Mouse (Mus musculus) hindbrain, embryonic 16.5 days (tissue): Measurements from ENCODE around the gene Smpd2. TPM values are rescaled to one million over a fixed set of nuclear protein-coding genes. Genes with fewer than 3 reads are reported as not detected.

Experiments
- ATAC-seq: fragments of 200-750 bp; cut with Nextera tagmentation; 2 replicates; pipeline ENCODE4 v1.8.0; 2017; ENCODE audit warnings: moderate TSS enrichment, moderate library complexity
- H3K27ac ChIP-seq: fragments of 300-500 bp; sonication (generic); 2 replicates; pipeline ENCODE4 v1.5.1; 2014; ENCODE audit warnings: low read depth, mild to moderate bottlenecking, control low read depth, low read length, moderate library complexity
- H3K27me3 ChIP-seq: fragments of 300-500 bp; sonication (generic); replicated peaks from 2 replicates; pipeline ENCODE4 v1.6.1; 2014; ENCODE audit warnings: low read length; ENCODE audit not compliant: control insufficient read depth, insufficient read depth
- H3K36me3 ChIP-seq: fragments of 300-500 bp; sonication (generic); 2 replicates; pipeline ENCODE4 v1.6.1; 2014; ENCODE audit warnings: mild to moderate bottlenecking, low read length, moderate library complexity, mixed read lengths; ENCODE audit not compliant: control insufficient read depth, insufficient read depth
- H3K4me1 ChIP-seq: fragments of 300-500 bp; sonication (generic); 2 replicates; pipeline ENCODE4 v1.6.1; 2014; ENCODE audit warnings: low read depth, low read length; ENCODE audit not compliant: control insufficient read depth, insufficient read depth
- H3K4me2 ChIP-seq: fragments of 300-500 bp; sonication (generic); 2 replicates; pipeline ENCODE4 v1.6.1; 2014; ENCODE audit warnings: mild to moderate bottlenecking, low read length, control low read depth, moderate library complexity
- H3K4me3 ChIP-seq: fragments of 300-500 bp; sonication (generic); 2 replicates; pipeline ENCODE4 v1.5.1; 2014; ENCODE audit warnings: mild to moderate bottlenecking, low read length, control low read depth, moderate library complexity
- H3K9ac ChIP-seq: fragments of 300-500 bp; sonication (generic); 2 replicates; pipeline ENCODE4 v1.6.1; 2014; ENCODE audit warnings: low read depth, mild to moderate bottlenecking, control low read depth, low read length, moderate library complexity
- H3K9me3 ChIP-seq: fragments of 300-500 bp; sonication (generic); 2 replicates; pipeline ENCODE4 v1.6.1; 2014; ENCODE audit warnings: mild to moderate bottlenecking, low read length, moderate library complexity; ENCODE audit not compliant: control insufficient read depth
- WGBS: fragments of 180-500 bp; shearing (Covaris S2); extraction: QIAGEN DNeasy Blood & Tissue Kit; methylation state at CpG from one replicate; pipeline ENCODE4 v1.1.7; 2014; 5-methylcytosine and 5-hydroxymethylcytosine counted together
- polyA plus RNA-seq: library from polyadenylated mRNA; unstranded; fragments of >200 nt; fragmentation: Nextera tagmentation; extraction: Ambion mirVana; gene quantifications from 2 replicates; pipeline ENCODE4 v1.2.1, GENCODE M21; 2015

The Smpd2 gene
- polyA plus RNA-seq, 1 experiment from 2014 or later = 46.5 TPM

DNA sequence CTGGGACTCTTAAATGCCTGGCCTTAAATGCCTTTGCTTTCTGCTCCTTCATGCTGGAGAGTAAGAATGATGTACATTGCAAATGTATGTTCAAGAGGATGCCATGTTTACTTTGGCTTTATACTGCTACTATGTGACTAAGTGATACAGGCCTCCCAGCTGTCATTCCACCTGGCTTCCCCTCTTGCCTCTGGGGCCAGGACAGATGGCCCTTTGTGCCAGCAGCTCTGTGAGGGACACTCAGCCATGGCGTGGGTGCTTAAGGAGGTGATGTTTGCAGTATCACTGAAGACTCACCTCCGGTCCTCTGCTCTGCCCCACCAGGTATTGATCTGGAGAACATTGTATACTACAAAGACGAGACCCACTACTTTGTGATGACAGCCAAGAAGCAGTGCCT lies 10.2 kb downstream of the Smpd2 start:
- ATAC-seq = no peak
- peaks cover 19% of the 10 kb centered on the region for H3K4me1 ChIP-seq
- no peak overlapping the region for H3K27ac ChIP-seq
- H3K4me2 ChIP-seq = no peak overlapping the region
- no peaks in the 10 kb centered on the region for H3K9me3 ChIP-seq
- H3K36me3 ChIP-seq = peaks cover 2% of the 10 kb centered on the region; the same call in 1 of the 2 replicates
- H3K9ac ChIP-seq = no peak overlapping the region
- H3K4me3 ChIP-seq = no peak overlapping the region
- no peaks in the 10 kb centered on the region for H3K27me3 ChIP-seq
- 87% methylated on average over 3 of the region's 3 CpGs for WGBS

DNA sequence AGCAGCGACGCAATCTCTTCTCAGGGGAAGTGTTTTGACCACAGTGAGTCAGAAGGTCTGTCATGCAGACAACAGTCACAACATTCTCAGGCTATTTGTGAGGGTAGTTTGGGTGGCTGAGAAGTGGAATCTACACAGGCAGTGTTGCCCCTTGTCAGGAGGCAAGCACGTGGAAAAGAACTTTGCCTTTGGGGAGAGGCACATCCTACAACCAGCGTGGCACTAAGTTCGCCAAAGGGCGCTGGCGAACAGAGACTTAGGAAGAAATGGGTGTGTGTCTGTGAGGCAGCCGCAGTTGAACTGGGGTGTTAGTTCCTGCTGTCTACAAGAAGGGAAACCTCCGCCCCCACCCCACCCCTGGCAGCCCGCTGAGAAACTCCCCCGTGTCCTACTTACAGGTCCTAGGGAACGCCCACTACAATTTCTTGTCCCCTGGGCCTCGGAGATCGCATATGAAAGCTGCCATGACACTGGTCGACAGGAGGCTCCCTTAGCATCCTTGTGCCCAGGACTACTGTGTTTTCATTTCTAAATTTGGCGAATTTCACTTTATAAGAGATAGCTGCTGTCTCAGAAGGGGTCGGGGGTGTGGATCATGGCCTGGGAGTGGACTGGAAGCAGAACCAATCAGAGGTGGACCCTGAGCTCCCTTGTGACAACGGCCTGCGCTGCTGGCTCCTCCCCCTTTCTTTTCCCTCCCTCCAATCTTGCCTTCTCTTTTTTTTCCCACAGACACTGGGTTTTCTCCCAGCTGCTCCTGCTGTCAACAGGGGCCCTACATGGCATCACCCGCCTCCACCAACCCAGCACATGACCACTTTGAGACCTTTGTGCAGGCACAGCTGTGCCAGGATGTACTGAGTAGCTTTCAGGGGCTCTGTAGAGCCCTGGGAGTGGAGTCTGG lies 12.6 kb downstream of the Smpd2 start:
- H3K27ac ChIP-seq = peak overlapping the region; percentile 80
- ATAC-seq = peak; percentile 78
- peak overlapping the region; percentile 98 for H3K4me2 ChIP-seq
- peaks cover 19% of the 10 kb centered on the region for H3K4me1 ChIP-seq
- no peaks in the 10 kb centered on the region for H3K27me3 ChIP-seq
- no peaks in the 10 kb centered on the region for H3K9me3 ChIP-seq
- WGBS = 2% methylated on average over 20 of the region's 20 CpGs
- peak overlapping the region; percentile 52 for H3K4me3 ChIP-seq
- no peaks in the 10 kb centered on the region for H3K36me3 ChIP-seq
- H3K9ac ChIP-seq = peak overlapping the region; percentile 68

DNA sequence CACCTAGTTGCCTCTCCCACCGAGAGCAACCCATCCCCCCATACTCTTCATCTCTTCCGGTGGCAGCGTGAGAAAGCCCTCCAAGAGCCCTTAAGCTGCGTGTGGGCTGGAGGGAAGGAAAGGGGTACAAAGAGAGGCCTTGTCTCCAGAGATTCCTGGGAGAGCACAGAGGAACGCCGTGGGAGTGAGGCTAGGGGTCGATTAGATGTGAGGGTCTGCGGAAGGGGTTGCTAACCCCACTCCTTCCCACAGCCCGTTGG lies 13.2 kb downstream of the Smpd2 start:
- Histone ChIP-seq H3K27me3 (no peaks in the 10 kb centered on the region), H3K27ac (peak overlapping the region; percentile 80), H3K9me3 (no peaks in the 10 kb centered on the region), H3K36me3 (no peaks in the 10 kb centered on the region), H3K4me1 (peaks cover 19% of the 10 kb centered on the region), H3K9ac (peak overlapping the region; percentile 68), H3K4me2 (peak overlapping the region; percentile 98), H3K4me3 (peak overlapping the region; percentile 52)
- ATAC-seq = peak; percentile 22
- WGBS = under 1% methylated on average over 9 of the region's 9 CpGs

DNA sequence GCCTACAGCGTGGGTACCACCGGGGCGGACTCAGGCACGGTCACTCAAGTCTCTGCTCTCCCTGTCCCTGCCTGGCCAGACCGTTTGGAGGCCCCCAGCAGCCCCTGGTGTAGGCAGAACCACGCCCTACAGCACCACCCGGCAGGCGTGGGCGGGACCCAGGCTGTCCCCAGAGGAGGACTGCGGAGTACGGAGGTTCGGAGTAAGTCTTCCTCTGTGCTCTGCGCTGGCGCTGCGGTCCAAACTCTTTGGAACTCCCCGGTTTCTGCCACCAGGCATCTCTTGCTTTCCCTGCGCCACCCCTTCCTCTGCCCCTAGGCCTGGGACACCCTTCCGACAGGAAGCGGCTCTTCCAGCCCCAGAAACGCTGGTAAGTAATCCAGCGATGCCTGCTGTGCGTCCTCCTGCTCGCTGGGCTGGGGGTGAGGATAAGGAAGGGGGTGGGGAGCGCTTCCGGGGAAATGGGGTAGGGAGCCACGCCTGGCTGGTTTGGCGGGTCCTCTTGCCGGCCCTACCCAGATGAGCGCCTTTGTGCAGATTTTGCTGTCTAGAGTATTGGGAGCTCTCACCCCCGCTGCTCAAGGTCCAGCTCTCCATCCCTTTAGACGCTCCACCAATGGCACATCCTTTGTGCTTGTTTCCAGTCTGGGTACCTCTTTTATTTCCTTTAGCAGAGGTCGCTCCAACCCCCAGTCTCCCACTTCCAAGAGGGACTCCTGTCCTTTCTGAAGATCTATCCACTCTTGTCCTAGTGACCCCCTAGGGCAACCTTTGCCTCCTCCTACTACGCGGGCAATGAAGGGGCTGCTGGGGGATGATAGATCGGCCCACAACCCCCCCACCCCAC lies 13.8 kb downstream of the Smpd2 start, which contains the start of gene Mical1:
Gene Mical1 (plus strand): TSS at position 144 of the 847 bp plus-strand sequence.
- under 1% methylated on average over 35 of the region's 35 CpGs for WGBS
- H3K36me3 ChIP-seq = no peaks in the 10 kb centered on the region
- H3K27me3 ChIP-seq = no peaks in the 10 kb centered on the region
- H3K9ac ChIP-seq = peak within 1 kb of the TSS; percentile 68
- H3K9me3 ChIP-seq = no peaks in the 10 kb centered on the region
- peaks cover 19% of the 10 kb centered on the region for H3K4me1 ChIP-seq
- peak within 1 kb of the TSS; percentile 80 for H3K27ac ChIP-seq
- peak within 1 kb of the TSS; percentile 98 for H3K4me2 ChIP-seq
- peak within 1 kb of the TSS; percentile 52 for H3K4me3 ChIP-seq
- ATAC-seq = peak; percentile 59

DNA sequence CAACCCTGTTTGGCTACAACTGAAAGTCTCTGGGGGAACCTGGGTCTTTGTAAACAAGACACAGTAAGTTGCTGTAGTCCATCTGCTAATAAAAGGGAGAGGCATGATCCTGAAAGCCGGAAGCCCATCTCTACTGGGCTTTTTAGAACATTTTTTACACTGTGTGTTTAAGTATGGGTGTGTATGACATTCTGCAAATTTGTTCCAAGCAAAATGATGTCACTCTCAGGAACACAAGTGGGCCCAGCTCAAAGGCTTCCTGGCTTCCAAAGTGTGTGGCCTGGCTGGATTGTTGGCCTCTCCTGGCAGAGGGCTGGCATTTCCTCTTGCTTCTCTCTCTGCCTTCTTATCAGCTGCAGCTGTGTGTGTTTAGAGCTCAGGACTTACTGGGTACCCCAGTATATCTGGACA lies 15.2 kb downstream of the Smpd2 start:
- Histone ChIP-seq H3K4me1 (peaks cover 19% of the 10 kb centered on the region), H3K27ac (peak overlapping the region; percentile 2; the same call in 1 of the 2 replicates), H3K4me3 (no peak overlapping the region), H3K27me3 (no peaks in the 10 kb centered on the region), H3K36me3 (no peaks in the 10 kb centered on the region), H3K9me3 (no peaks in the 10 kb centered on the region), H3K9ac (no peak overlapping the region), H3K4me2 (no peak overlapping the region)
- 76% methylated on average over 1 of the region's 1 CpGs for WGBS
- no peak for ATAC-seq

DNA sequence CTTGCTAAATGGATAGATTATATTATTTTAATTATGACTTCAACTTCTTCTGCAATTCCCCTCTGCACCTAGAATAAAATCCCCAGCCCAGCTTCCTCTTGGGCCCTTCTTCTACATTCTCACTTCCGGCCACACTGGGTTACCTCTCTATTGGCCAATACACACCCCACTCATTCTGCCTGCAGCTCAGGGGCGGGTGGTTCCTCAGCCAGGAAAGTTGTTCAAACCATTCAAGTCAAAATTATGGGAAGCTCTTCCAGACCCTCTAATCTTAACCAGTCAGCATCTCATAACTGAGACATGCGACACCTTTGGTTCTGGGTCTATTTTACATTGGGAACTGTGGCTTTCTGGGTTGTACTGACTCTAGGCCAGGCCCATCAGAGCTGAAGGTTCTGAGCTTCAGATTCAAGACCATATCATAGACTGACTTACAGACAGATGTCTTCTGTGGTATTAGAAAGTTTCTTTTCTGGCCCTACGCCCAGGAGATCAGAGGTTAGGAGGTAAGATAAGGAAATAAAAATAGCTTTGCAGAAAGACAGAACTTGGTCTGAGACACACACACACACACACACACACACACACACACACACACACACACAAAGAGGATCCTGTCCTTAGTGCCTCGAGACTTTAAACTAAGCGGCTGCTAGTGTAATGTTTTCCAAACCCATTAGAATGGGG lies 16.2 kb downstream of the Smpd2 start:
- H3K36me3 ChIP-seq = no peaks in the 10 kb centered on the region
- H3K27me3 ChIP-seq = no peaks in the 10 kb centered on the region
- peaks cover 19% of the 10 kb centered on the region for H3K4me1 ChIP-seq
- H3K9ac ChIP-seq = no peak overlapping the region
- no peaks in the 10 kb centered on the region for H3K9me3 ChIP-seq
- no peak overlapping the region for H3K27ac ChIP-seq
- no peak overlapping the region for H3K4me3 ChIP-seq
- 87% methylated on average over 6 of the region's 6 CpGs for WGBS
- no peak for ATAC-seq
- H3K4me2 ChIP-seq = no peak overlapping the region

DNA sequence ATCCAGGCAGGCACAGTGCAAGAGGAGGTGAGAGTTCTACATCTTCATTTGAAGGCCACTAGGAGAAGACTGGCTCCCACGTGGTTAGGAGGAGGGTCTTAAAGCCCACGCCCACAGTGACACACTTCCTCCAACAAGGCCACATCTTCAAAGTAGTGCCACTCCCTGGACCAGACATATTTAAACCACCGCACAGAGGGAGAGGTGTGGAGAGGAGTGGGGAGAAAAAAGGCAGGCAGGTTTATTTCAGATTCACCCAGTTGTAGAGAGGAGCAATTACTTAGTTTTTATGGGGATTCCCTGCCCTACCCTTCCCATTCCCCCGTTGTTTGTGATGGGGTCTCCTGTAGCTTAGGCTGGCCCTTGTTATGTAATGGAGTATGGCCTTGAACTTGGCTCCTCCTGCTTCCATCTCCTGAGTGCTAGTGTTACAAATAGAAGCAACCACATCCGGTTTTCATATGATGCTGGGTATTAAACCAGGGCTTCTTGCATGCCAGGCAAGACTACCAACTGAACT lies 17.1 kb downstream of the Smpd2 start:
- H3K4me1 ChIP-seq = peaks cover 19% of the 10 kb centered on the region

DNA sequence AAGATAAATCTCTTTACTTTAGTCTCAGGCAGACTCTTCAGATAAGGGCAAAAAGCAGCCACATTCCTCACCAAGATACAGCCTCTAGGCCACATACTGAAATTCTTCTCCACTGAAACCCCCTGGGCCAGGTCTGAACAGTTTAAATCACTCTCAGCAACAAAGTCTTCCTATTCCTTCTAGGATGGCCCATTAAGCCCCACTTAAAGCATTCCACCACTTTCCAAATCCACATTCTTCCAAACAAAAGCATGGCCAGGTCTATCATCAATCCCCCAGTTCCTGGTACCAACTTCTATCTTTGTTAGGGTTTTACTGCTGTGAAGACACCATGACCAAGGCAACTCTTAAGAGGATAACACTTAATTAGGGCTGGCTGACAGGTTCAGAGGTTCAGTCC lies 17.6 kb downstream of the Smpd2 start:
- Histone ChIP-seq H3K27ac (no peak overlapping the region), H3K4me2 (no peak overlapping the region), H3K9ac (no peak overlapping the region), H3K27me3 (no peaks in the 10 kb centered on the region), H3K4me1 (peaks cover 19% of the 10 kb centered on the region), H3K36me3 (no peaks in the 10 kb centered on the region), H3K9me3 (no peaks in the 10 kb centered on the region), H3K4me3 (no peak overlapping the region)
- ATAC-seq = no peak

More for the DNA sequence above, 17.1 kb downstream of the Smpd2 start:
- H3K27me3 ChIP-seq = no peaks in the 10 kb centered on the region
- no peak overlapping the region for H3K4me3 ChIP-seq
- H3K4me2 ChIP-seq = no peak overlapping the region
- no peak overlapping the region for H3K27ac ChIP-seq
- no peaks in the 10 kb centered on the region for H3K36me3 ChIP-seq
- H3K9ac ChIP-seq = no peak overlapping the region
- no peak for ATAC-seq
- WGBS = 77% methylated on average over 5 of the region's 5 CpGs
- no peaks in the 10 kb centered on the region for H3K9me3 ChIP-seq
